Mouse (Mus musculus): ENCODE measurements around the gene Cdc6.

GRCm38 (mm10) chr11:98962421-98963095 lies 55.0 kb downstream of the Cdc6 start:
- TF ChIP-seq CTCF (IDR thresholded peaks at IDR 0.05 in 2 of 3, conservative IDR thresholded peaks at IDR 0.05 in 1 of 3; ENCODE audit: control insufficient read depth in 1 of 3, insufficient read depth in 1 of 3, low read depth in 2 of 3, low read length in 3 of 3, poor library complexity in 1 of 3, severe bottlenecking in 1 of 3): no peak
- TF ChIP-seq MAZ (IDR thresholded peaks at IDR 0.05; ENCODE audit: low read depth, low read length): no peak
- TF ChIP-seq SIN3A (IDR thresholded peaks at IDR 0.05; ENCODE audit: low read length): no peak
- no peak for TF ChIP-seq ZNF384 (IDR thresholded peaks at IDR 0.05; ENCODE audit: low read depth, low read length)
- no peak for TF ChIP-seq POLR2A (IDR thresholded peaks at IDR 0.05; ENCODE audit: control insufficient read depth in 1 of 2, insufficient read depth in 1 of 2, low read depth in 1 of 2, low read length in 2 of 2, poor library complexity in 1 of 2)
- TF ChIP-seq MAFK (IDR thresholded peaks at IDR 0.05; ENCODE audit: borderline replicate concordance, low read depth, low read length): no peak
- TF ChIP-seq NRF1 (IDR thresholded peaks at IDR 0.05; ENCODE audit: insufficient read depth, low read depth, low read length, poor library complexity, severe bottlenecking): no peak
- no peak for TF ChIP-seq BHLHE40 (IDR thresholded peaks at IDR 0.05; ENCODE audit: borderline replicate concordance, low read depth, low read length)
- TF ChIP-seq MAX (IDR thresholded peaks at IDR 0.05; ENCODE audit: low read length): no peak
- TF ChIP-seq HCFC1 (IDR thresholded peaks at IDR 0.05; ENCODE audit: low read depth, low read length): no peak
- no peak for TF ChIP-seq USF2 (IDR thresholded peaks at IDR 0.05; ENCODE audit: borderline replicate concordance in 1 of 2, insufficient read depth in 1 of 2, low read depth in 1 of 2, low read length in 2 of 2)
- no peak for TF ChIP-seq TCF12 (IDR thresholded peaks at IDR 0.05; ENCODE audit: low read depth, low read length)

All from MEL (cell line).